Mouse (Mus musculus) heart, postnatal 4 days (tissue): ENCODE data around the gene Nkx2-5. TPM values are rescaled to one million over a fixed set of nuclear protein-coding genes. Genes with fewer than 3 reads are reported as not detected.
A peak's percentile ranks its signal among the peaks of the same experiment; 100 is the strongest.

Experiments
- DNase-seq: peaks from one replicate; pipeline ENCODE4 v3.0.0; 2021
- total RNA-seq, 2 experiments: library from RNA; stranded (reverse); gene quantifications; 2 replicates each; pipeline ENCODE4 v1.2.3; 2021

Gene Nkx2-5
- total RNA-seq, result 100 to 1,000 TPM; 123 to 128 TPM

- no peak for DNase-seq
Measured at GRCm38 (mm10) chr17:26844909-26845148, at the start of gene Nkx2-5. TSS of gene Nkx2-5 (minus strand) at chr17:26845009.

- DNase-seq, result no peak
Measured at GRCm38 (mm10) chr17:26894342-26894741, 49.5 kb upstream of the Nkx2-5 start.

GRCm38 (mm10) chr17:26893492-26893891 lies 48.7 kb upstream of the Nkx2-5 start:
- DNase-seq, result no peak

DNA sequence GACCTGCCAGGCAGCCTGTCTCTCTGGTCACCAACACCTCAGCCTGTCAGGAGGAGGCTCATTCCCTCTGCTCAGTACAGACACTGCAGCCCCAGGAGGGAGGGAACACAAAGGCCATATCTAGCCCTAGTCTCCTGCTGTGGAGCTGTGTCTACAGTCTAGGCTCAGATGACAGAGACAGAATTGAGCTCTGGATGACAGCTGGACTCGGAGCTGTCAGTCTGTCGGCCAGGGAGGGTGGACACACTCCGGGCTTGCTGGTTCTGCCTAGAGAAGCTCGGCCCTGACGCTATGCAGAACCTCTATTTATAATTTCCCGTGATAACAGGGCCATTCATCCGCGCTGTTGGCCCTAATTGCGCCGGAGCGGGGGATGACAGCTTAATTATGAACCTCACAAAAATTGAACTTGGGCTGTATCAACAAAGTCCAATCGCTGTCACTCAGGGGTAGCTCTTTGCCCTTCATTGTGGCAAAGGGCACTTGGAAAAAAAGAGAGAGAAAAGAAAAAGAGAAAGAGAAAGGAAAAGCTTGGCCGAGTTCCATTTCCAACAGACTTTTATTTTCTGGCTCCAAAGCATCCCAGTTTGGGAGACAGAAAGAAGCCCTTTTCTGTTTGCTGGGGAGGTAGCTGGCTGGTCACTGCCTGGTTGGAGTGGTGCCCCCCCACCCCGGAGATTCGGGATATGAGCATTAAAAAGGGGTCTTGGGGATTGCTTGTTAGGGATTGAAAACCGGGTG lies 48.0 kb upstream of the Nkx2-5 start:
- DNase-seq, result peak; percentile 52

GRCm38 (mm10) chr17:26887926-26888325 lies 43.1 kb upstream of the Nkx2-5 start:
- peak; percentile 58 for DNase-seq

DNA sequence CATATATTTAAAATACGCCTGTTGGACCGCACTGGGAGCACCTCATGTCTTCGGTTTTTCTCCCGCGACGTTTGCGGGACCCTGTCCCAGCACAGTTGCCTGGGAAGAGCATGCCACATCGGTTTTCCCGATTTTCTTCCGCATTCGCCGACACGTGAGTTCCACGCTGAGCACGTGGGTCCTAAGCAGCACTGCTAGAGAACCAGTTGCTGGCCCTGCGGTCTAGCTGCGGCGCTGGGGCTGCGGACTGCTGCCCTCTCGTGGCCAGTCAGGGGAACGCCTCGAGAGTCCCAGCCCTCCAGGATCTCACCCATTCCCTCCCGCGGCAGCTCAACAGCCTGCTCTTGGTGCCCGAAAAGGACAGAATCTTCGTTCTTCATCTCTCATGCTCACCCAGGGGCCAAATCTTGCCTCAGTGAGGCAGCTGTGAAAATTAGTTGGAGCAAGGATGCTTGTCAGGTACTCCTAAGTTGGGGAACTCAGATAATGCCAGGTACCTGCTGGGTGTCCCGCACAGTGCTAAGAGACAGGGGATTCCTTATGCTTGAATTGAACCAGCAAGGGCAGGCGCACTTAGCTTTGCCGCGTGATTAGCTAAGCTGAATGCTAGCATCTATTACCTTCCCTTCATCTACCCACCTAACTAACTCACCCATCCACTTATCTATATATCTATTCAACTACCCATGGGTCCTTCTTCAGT lies 41.4 kb upstream of the Nkx2-5 start:
- peak; percentile 94 for DNase-seq

- DNase-seq, result peak; percentile 92
Measured at GRCm38 (mm10) chr17:26884995-26885926, 40.5 kb upstream of the Nkx2-5 start.

DNA sequence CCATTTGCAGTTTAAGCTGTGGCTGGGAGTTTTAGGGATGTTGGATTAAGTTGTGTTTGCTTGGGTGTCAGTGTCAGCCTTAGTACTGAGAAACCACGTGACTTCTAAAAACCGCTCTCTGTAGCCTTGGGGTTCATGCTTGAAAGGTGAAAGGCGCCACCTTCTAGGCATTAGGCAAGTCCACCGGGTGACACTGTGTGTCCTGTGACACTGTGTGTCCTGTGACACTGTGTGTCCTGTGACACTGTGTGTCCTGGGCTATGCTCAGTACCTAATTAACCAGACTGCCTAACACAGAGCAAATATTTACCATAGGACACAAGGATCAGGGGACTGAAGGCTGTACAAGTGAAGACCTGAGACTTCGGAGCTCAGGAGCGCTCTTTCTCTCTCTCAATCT lies 38.8 kb upstream of the Nkx2-5 start:
- no peak for DNase-seq

- no peak for DNase-seq
Measured at GRCm38 (mm10) chr17:26882706-26883105, 37.9 kb upstream of the Nkx2-5 start.

GRCm38 (mm10) chr17:26879235-26879634 lies 34.4 kb upstream of the Nkx2-5 start:
- DNase-seq, result no peak

DNA sequence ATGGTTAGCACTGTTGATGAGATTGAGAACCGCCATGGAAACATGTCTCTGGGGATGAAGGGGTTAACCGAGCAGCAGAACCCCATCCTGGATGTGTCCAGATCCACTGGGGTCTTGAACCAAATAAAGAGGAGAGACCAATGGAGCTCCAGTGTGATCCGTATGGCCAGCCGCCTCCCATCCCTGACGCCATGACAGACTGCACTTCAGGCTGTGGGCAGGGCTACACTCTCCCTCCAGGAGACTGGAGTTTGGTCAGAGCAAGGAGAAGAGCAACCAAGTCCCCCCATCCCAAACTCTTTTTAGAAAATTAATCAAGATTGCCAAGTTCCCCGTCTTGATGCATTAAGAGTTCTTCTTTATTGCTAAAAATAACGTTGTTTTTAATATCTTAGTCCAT lies 33.1 kb upstream of the Nkx2-5 start:
- DNase-seq, result no peak

DNA sequence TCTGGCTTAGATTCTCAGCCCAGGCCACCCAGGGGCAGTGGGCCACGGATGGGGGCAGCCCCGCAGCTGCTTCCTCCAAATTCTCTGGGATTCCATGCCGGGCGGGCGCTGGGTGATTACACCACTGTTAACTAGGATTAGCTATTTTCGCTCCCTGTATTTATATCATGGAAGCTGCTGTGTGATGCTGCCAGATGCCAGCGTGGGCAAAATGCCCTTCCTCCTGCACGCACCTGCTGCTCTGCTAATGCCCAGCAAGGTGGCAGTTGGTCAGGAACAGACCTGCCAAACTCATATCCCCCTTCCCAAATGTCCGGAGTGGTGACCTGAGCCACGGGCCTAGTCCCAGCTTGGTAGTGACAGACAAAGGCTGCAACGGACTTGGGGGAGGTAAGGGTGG lies 29.7 kb upstream of the Nkx2-5 start:
- DNase-seq, result peak; percentile 37

- no peak for DNase-seq
Measured at GRCm38 (mm10) chr17:26873502-26873901, 28.7 kb upstream of the Nkx2-5 start.

- DNase-seq, result no peak
Measured at GRCm38 (mm10) chr17:26872870-26873269, 28.1 kb upstream of the Nkx2-5 start.

- DNase-seq, result peak; percentile 63
Measured at GRCm38 (mm10) chr17:26868756-26869155, 23.9 kb upstream of the Nkx2-5 start.

- peak; percentile 29 for DNase-seq
Measured at GRCm38 (mm10) chr17:26865156-26865555, 20.3 kb upstream of the Nkx2-5 start.

GRCm38 (mm10) chr17:26864343-26864742 lies 19.5 kb upstream of the Nkx2-5 start:
- peak; percentile 23 for DNase-seq

- no peak for DNase-seq
Measured at GRCm38 (mm10) chr17:26861793-26862192, 17.0 kb upstream of the Nkx2-5 start.

GRCm38 (mm10) chr17:26861383-26861782 lies 16.6 kb upstream of the Nkx2-5 start:
- peak; percentile 73 for DNase-seq

DNA sequence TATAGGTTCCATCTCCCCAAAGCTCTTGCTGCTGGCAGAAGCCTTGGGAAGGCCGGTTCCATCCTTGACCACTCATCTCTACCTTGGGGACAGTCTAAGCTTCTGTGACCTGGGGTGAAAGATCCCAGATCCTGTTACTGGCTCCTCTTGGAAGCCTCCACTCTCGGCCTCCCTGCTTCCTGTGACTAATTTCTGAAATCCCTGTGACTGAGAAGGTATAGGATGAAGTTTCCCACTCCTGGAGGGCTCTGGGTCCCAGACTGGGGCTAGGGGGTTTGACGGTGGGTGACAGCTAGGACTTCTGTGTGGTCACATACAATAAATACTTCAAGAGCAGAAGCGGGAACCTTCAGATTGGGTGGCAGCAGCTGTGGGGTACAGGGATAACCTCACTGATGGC lies 16.1 kb upstream of the Nkx2-5 start:
- no peak for DNase-seq

DNA sequence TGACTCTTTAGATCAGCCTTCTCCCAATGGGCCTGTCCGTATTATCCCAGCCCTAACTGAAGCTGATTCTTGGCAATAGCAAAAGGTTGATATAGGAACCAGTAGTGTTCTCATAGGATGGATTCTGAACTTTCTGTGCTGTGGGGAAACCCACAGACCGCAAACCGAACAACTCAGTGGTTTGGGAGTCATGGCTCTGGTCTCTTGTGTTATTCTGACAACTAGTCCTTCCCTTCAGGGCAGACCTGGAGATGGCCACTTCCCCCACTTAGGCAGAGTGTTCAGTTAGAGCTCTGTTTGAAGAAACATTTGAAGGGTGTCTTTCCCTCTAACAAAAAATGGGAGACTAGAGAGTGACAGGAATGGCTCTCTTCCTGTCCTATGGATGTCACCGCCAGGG lies 7.5 kb upstream of the Nkx2-5 start:
- no peak for DNase-seq

DNA sequence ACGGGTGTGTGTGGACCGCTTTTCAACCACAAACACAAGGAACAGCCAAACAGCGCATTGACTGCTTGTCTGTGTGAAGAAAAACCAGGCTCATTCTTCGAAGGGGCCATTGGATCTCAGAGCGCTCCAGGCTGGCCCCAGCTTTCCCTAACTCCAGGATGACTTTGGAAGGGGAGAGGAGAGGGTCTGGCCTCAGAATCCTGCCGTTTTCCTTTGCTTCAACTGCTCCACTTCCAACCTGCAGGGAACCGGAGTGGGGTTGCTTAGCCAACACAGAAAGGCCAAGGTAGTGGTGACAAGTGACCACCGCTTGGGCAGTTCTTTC lies 6.3 kb upstream of the Nkx2-5 start:
- DNase-seq, result no peak

DNA sequence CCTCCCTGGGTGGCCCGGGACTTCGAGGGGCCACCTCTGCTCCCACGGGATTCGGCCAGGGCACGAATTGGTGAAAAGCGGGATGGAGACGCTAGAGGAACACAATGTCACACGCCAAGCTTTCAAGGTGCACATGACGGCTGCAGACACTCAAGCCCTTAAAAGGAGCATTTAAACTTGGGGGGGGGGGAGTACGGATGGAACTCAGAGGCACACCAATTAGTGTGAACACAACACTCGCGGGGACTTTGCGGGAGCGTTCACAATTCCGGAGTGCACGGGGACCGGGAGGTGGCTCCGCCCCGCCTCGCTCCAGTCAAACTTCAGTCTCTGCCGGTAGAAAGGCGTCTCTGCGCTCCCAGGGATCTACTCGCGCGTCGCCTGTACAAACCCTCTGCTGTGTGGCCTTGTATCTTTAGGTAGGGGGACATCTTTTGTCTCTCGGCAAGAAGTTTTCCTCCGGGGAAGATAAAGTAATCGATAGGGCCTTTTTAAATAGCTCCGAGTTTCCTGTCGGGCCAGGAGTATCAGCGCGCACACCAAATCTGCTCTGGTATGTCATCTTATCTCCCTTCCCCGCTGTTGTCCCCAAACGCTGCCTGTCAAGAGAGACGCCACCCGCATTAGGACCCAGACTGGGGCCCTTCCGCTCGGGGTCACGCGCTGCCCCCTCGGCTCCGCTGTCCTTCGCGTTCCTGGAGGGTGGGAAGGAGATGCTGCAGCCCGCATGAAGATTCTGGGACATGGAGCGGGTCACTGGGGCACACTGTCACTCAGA lies 5.7 kb upstream of the Nkx2-5 start:
- DNase-seq, result peak; percentile 74
